Mouse (Mus musculus) hindbrain, embryonic 13.5 days (tissue): Measurements from ENCODE around the gene Depdc5. TPM values are rescaled to one million over a fixed set of nuclear protein-coding genes. Genes with fewer than 3 reads are reported as not detected.
A peak's percentile ranks its signal among the peaks of the same experiment; 100 is the strongest.

Source experiments
- ATAC-seq: fragments of 200-750 bp; cut with Nextera tagmentation; 2 replicates; pipeline ENCODE4 v1.8.0; 2017; ENCODE audit warnings: moderate TSS enrichment; ENCODE audit not compliant: low FRiP score
- H3K27ac ChIP-seq: fragments of 300-500 bp; sonication (generic); 2 replicates; pipeline ENCODE4 v1.5.1; 2015; ENCODE audit warnings: inconsistent platforms, mild to moderate bottlenecking, moderate library complexity
- H3K27me3 ChIP-seq: fragments of 300-500 bp; sonication (generic); 2 replicates; pipeline ENCODE4 v1.6.1; 2015; ENCODE audit warnings: mild to moderate bottlenecking, inconsistent platforms
- H3K36me3 ChIP-seq: fragments of 300-500 bp; sonication (generic); 2 replicates; pipeline ENCODE4 v1.6.1; 2015; ENCODE audit warnings: mild to moderate bottlenecking, inconsistent platforms
- H3K4me1 ChIP-seq: fragments of 300-500 bp; sonication (generic); replicated peaks from 2 replicates; pipeline ENCODE4 v1.6.1; 2015; ENCODE audit warnings: inconsistent platforms
- H3K4me2 ChIP-seq: fragments of 300-500 bp; sonication (generic); 2 replicates; pipeline ENCODE4 v1.6.1; 2015; ENCODE audit warnings: inconsistent platforms, mild to moderate bottlenecking, moderate library complexity
- H3K4me3 ChIP-seq: fragments of 300-500 bp; sonication (generic); 2 replicates; pipeline ENCODE4 v1.5.1; 2015; ENCODE audit warnings: mild to moderate bottlenecking, inconsistent platforms
- H3K9ac ChIP-seq: fragments of 300-500 bp; sonication (generic); 2 replicates; pipeline ENCODE4 v1.6.1; 2015; ENCODE audit warnings: mild to moderate bottlenecking, inconsistent platforms
- H3K9me3 ChIP-seq: fragments of 300-500 bp; sonication (generic); 2 replicates; pipeline ENCODE4 v1.6.1; 2016; ENCODE audit warnings: inconsistent platforms
- WGBS: fragments of 180-500 bp; shearing (Covaris S2); methylation state at CpG from one replicate; pipeline ENCODE4 v1.1.7; 2015; 5-methylcytosine and 5-hydroxymethylcytosine counted together
- polyA plus RNA-seq: library from polyadenylated mRNA; unstranded; fragments of >200 nt; fragmentation: Nextera tagmentation; extraction: Ambion mirVana; gene quantifications from 2 replicates; pipeline ENCODE4 v1.2.1, GENCODE M21; 2015

Gene Depdc5
- polyA plus RNA-seq, 1 experiment from 2014 or later = 28.6 TPM

GRCm38 (mm10) chr5:32987873-32988272 lies 124.4 kb downstream of the Depdc5 start:
- no peak; the same call in 1 of the 2 replicates for ATAC-seq
- Histone ChIP-seq H3K27ac (no peak overlapping the region), H3K36me3 (peaks cover 41% of the 10 kb centered on the region), H3K4me2 (no peak overlapping the region), H3K9me3 (no peaks in the 10 kb centered on the region), H3K9ac (no peak overlapping the region), H3K27me3 (no peaks in the 10 kb centered on the region), H3K4me1 (peaks cover 7% of the 10 kb centered on the region; the same call in 1 of the 2 replicates), H3K4me3 (no peak overlapping the region)
- WGBS = 43% methylated on average over 1 of the region's 1 CpGs

DNA sequence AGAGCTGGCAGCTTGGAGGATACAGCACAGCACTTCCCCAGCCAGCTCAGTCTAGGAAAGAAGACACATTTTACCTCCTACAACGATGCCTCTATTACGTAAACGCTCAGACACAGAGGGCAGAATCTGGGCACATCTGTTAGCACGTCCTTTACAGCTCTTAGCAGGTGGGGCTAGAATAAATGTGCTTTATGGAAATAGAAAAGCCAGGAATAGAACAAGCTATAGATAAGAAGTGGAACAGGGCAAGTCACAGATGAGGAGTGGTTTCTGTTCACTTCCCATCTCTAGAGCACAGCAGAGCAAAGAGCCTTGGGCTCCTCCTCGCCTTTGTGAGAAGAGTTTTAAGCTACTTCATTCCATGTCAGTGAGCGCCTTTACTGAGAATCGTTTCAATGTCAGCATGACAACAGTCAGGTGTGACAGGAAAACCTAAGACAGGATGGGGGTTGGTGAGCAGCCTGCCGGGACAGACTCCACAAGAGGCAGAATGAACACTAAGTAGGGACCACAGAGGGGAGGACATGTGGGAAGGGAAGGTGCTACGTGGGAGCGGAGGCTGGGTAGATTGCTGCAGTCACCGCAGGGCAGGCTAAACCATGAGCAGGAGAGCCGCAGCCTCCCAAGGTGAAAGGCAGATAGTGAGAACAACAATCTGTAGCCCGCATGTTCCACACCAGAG lies 126.6 kb downstream of the Depdc5 start:
- H3K4me1 ChIP-seq = peaks cover 7% of the 10 kb centered on the region; the same call in 1 of the 2 replicates
- H3K4me2 ChIP-seq = no peak overlapping the region
- H3K27ac ChIP-seq = no peak overlapping the region
- no peak overlapping the region for H3K4me3 ChIP-seq
- ATAC-seq = no peak
- WGBS = 89% methylated on average over 13 of the region's 13 CpGs
- H3K36me3 ChIP-seq = peaks cover 24% of the 10 kb centered on the region
- no peaks in the 10 kb centered on the region for H3K27me3 ChIP-seq
- no peak overlapping the region for H3K9ac ChIP-seq
- no peaks in the 10 kb centered on the region for H3K9me3 ChIP-seq

DNA sequence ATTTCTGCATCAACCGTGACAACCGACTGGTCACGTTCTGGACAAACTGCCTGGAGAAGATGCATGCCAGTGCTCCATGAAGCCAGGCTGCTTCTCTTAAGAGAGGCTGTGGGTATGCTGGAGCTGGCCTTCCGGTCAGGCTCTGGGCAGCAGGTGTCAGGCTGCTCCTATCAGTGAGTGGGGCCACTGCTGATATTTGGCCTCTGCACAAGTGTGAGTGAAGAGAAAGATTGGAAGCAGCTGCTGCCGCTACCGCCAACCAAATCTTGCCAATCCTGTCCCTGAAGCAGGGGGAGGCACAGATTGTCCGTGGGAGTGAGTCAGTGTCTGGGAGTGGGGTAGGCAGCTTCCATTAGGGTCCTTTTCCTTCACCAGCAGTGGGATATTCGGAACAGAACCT lies 127.7 kb downstream of the Depdc5 start:
- WGBS = 82% methylated on average over 8 of the region's 8 CpGs

GRCm38 (mm10) chr5:32994471-32994870 lies 131.0 kb downstream of the Depdc5 start:
- no peak overlapping the region for H3K27ac ChIP-seq
- 71% methylated on average over 2 of the region's 2 CpGs for WGBS
- no peak overlapping the region for H3K4me2 ChIP-seq
- no peak for ATAC-seq
- H3K4me3 ChIP-seq = no peak overlapping the region
- 0 out of 2 replicates have a peak, but pooled peaks cover 2% of the 10 kb centered on the region for H3K27me3 ChIP-seq
- 0 out of 2 replicates have a peak, but pooled peaks cover under 1% of the 10 kb centered on the region for H3K36me3 ChIP-seq
- H3K9me3 ChIP-seq = no peaks in the 10 kb centered on the region
- H3K9ac ChIP-seq = no peak overlapping the region
- peaks cover 17% of the 10 kb centered on the region for H3K4me1 ChIP-seq

More for the DNA sequence above, 127.7 kb downstream of the Depdc5 start:
- Histone ChIP-seq H3K9ac (no peak overlapping the region), H3K27ac (no peak overlapping the region), H3K9me3 (no peaks in the 10 kb centered on the region), H3K36me3 (peaks cover 21% of the 10 kb centered on the region), H3K4me3 (no peak overlapping the region), H3K27me3 (no peaks in the 10 kb centered on the region), H3K4me2 (no peak overlapping the region), H3K4me1 (peaks cover 8% of the 10 kb centered on the region)
- ATAC-seq = no peak

DNA sequence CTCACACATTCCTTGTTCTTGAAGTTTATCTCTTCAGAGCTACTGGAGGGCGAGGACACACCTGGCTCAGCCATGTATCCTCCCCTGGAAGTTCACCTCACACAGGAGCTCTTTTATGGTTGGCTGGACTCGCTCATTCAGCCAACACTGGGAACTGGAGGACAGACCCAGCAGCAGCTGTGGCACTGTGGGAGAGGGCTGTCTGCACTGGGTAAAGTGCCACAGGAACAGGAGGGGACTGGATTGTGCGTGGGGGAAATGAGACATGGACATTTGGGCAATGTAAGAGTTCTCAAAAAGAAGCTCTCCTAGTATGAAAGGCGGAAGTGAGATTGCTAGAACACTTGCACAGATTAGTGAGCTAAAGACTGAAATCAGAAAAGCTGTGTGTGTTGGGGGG lies 132.3 kb downstream of the Depdc5 start:
- H3K36me3 ChIP-seq = no peaks in the 10 kb centered on the region
- no peaks in the 10 kb centered on the region for H3K9me3 ChIP-seq
- no peak overlapping the region for H3K4me2 ChIP-seq
- H3K27ac ChIP-seq = peak overlapping the region; percentile 71; the same call in 1 of the 2 replicates
- H3K4me3 ChIP-seq = no peak overlapping the region
- H3K9ac ChIP-seq = no peak overlapping the region
- H3K4me1 ChIP-seq = peaks cover 17% of the 10 kb centered on the region
- 81% methylated on average over 4 of the region's 4 CpGs for WGBS
- ATAC-seq = no peak; the same call in 1 of the 2 replicates
- 0 out of 2 replicates have a peak, but pooled peaks cover 5% of the 10 kb centered on the region for H3K27me3 ChIP-seq

- WGBS = 81% methylated on average over 1 of the region's 1 CpGs
- peak; percentile 65 for ATAC-seq
- H3K36me3 ChIP-seq = no peaks in the 10 kb centered on the region
These were observed 133.1 kb downstream of the Depdc5 start for GRCm38 (mm10) chr5:32996560-32996959.

GRCm38 (mm10) chr5:32997686-32998085 lies 134.2 kb downstream of the Depdc5 start:
- H3K9ac ChIP-seq = no peak overlapping the region
- H3K9me3 ChIP-seq = no peaks in the 10 kb centered on the region
- H3K27ac ChIP-seq = no peak overlapping the region
- H3K4me3 ChIP-seq = no peak overlapping the region
- H3K36me3 ChIP-seq = no peaks in the 10 kb centered on the region
- ATAC-seq = no peak
- H3K4me2 ChIP-seq = no peak overlapping the region
- H3K4me1 ChIP-seq = peaks cover 14% of the 10 kb centered on the region
- H3K27me3 ChIP-seq = 0 out of 2 replicates have a peak, but pooled peaks cover 5% of the 10 kb centered on the region
- WGBS = 68% methylated on average over 4 of the region's 4 CpGs

More at GRCm38 (mm10) chr5:32996560-32996959, 133.1 kb downstream of the Depdc5 start:
- Histone ChIP-seq H3K27me3 (0 out of 2 replicates have a peak, but pooled peaks cover 5% of the 10 kb centered on the region), H3K4me1 (peaks cover 14% of the 10 kb centered on the region), H3K4me2 (no peak overlapping the region), H3K9me3 (no peaks in the 10 kb centered on the region), H3K4me3 (no peak overlapping the region), H3K9ac (0 out of 2 replicates have a peak overlapping the region, but pooled peaks have one; percentile 24), H3K27ac (peak overlapping the region; percentile 71)

DNA sequence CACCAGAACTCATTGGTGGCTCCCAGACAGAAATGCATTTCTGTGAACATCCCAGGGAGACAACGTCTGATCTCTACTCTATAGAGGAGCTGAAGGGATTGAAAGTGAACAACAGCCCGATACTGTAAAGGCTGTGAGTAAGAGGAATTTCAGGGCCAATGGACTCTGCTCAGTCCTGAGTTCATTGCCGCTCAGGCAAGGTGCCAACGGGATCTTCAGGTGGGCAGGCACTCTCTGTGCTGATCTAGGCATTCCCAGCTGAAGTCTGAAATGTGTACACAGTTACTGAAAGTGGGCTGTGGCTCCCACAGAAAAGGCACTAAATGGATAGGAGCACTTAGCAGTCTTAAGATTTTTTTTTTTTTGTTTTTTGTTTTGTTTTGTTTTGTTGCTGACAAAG lies 135.3 kb downstream of the Depdc5 start:
- Histone ChIP-seq H3K9me3 (no peaks in the 10 kb centered on the region), H3K4me2 (no peak overlapping the region), H3K9ac (no peak overlapping the region), H3K4me1 (peaks cover 14% of the 10 kb centered on the region), H3K4me3 (no peak overlapping the region), H3K27ac (no peak overlapping the region), H3K27me3 (0 out of 2 replicates have a peak, but pooled peaks cover 5% of the 10 kb centered on the region), H3K36me3 (no peaks in the 10 kb centered on the region)
- WGBS = 82% methylated on average over 4 of the region's 4 CpGs
- ATAC-seq = no peak

DNA sequence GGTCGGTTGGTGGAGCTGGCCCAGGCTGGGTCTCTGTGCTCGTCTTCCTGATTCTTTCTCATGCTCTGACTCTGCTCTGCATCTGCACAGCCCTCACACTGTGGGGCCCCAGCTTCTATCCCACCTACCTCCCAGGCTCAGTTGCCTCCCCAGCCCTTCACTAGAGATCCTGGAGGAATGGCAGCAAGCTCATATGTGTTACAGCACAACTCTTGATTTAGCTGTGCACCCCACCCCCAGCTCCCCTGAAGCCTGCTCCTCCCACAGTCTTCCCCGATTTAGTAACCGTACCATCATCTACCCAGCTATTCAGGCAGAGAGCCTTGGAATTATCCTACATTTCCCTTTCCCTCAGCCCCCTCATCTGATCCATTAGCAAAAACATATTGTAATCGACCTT lies 137.6 kb downstream of the Depdc5 start:
- Histone ChIP-seq H3K27me3 (0 out of 2 replicates have a peak, but pooled peaks cover 5% of the 10 kb centered on the region), H3K4me1 (peaks cover 18% of the 10 kb centered on the region), H3K9ac (no peak overlapping the region), H3K4me3 (no peak overlapping the region), H3K27ac (no peak overlapping the region), H3K4me2 (no peak overlapping the region), H3K36me3 (no peaks in the 10 kb centered on the region), H3K9me3 (no peaks in the 10 kb centered on the region)
- ATAC-seq = no peak
- 82% methylated on average over 5 of the region's 5 CpGs for whole genome bisulfite sequencing

GRCm38 (mm10) chr5:33002781-33003180 lies 139.3 kb downstream of the Depdc5 start:
- H3K27ac ChIP-seq = no peak overlapping the region
- H3K4me2 ChIP-seq = no peak overlapping the region
- WGBS = 94% methylated on average over 5 of the region's 5 CpGs
- no peaks in the 10 kb centered on the region for H3K9me3 ChIP-seq
- 0 out of 2 replicates have a peak, but pooled peaks cover 5% of the 10 kb centered on the region for H3K27me3 ChIP-seq
- H3K36me3 ChIP-seq = no peaks in the 10 kb centered on the region
- H3K9ac ChIP-seq = no peak overlapping the region
- H3K4me3 ChIP-seq = no peak overlapping the region
- ATAC-seq = no peak
- peaks cover 20% of the 10 kb centered on the region for H3K4me1 ChIP-seq

GRCm38 (mm10) chr5:33003500-33003899 lies 140.0 kb downstream of the Depdc5 start:
- 75% methylated on average over 6 of the region's 6 CpGs for WGBS
- H3K4me2 ChIP-seq = no peak overlapping the region
- peaks cover 20% of the 10 kb centered on the region for H3K4me1 ChIP-seq
- H3K27ac ChIP-seq = no peak overlapping the region
- ATAC-seq = no peak
- no peaks in the 10 kb centered on the region for H3K9me3 ChIP-seq
- no peaks in the 10 kb centered on the region for H3K36me3 ChIP-seq
- H3K27me3 ChIP-seq = 0 out of 2 replicates have a peak, but pooled peaks cover 5% of the 10 kb centered on the region
- no peak overlapping the region for H3K4me3 ChIP-seq
- H3K9ac ChIP-seq = no peak overlapping the region

GRCm38 (mm10) chr5:33004110-33004509 lies 140.6 kb downstream of the Depdc5 start:
- peaks cover 20% of the 10 kb centered on the region for H3K4me1 ChIP-seq
- no peak overlapping the region for H3K27ac ChIP-seq
- no peaks in the 10 kb centered on the region for H3K9me3 ChIP-seq
- no peak overlapping the region for H3K9ac ChIP-seq
- no peak overlapping the region for H3K4me3 ChIP-seq
- H3K36me3 ChIP-seq = no peaks in the 10 kb centered on the region
- 77% methylated on average over 4 of the region's 4 CpGs for WGBS
- ATAC-seq = no peak
- H3K27me3 ChIP-seq = 0 out of 2 replicates have a peak, but pooled peaks cover 5% of the 10 kb centered on the region
- H3K4me2 ChIP-seq = no peak overlapping the region
